Comparison of ENCODE assay signal across 10 mouse cellular contexts in genomic region chr6:134186286-134186903, GRCm38 (mm10).
A peak's percentile ranks its signal among the peaks of the same experiment; 100 is the strongest.
DNase-seq lines count a peak whose midpoint lies in the region; ATAC-seq and TF ChIP-seq lines count a peak whose summit lies in the region.
"Had no signal": no experiment of that assay in that cellular context is flagged by ENCODE, and none has a peak within 500 bp of the region (broad histone marks: within the 10 kb centered on the region; RNA-seq: fewer than 3 reads in every experiment).

No protein-coding gene starts in this region.

- no peaks in the 10 kb centered on the region for H3K36me3 ChIP-seq in kidney, embryonic 14.5 days (ENCODE audit: control insufficient read depth, insufficient read depth, low read length)
- no peaks in the 10 kb centered on the region for H3K36me3 ChIP-seq in midbrain, embryonic 11.5 days (ENCODE audit: control insufficient read depth, insufficient read depth, low read length)
- H3K36me3 ChIP-seq: embryonic facial prominence, embryonic 12.5 days; midbrain, embryonic 12.5 days had no signal

- H3K4me1 ChIP-seq in kidney, embryonic 14.5 days (ENCODE audit: control insufficient read depth, insufficient read depth, low read length), result peaks cover 25% of the 10 kb centered on the region; the same call in 1 of the 2 replicates
- peaks cover 8% of the 10 kb centered on the region for H3K4me1 ChIP-seq in midbrain, embryonic 11.5 days (ENCODE audit: control insufficient read depth, insufficient read depth, low read length)

- peak; percentile 48 for DNase-seq in gastrocnemius, postnatal 10 days
- DNase-seq in gastrocnemius, adult 18-20 months (ENCODE audit: low spot score), result no peak
- peak; percentile 96 for DNase-seq in heart, adult 11 months
- peak; percentile 71 for DNase-seq in lung, postnatal 36 days
- no peak for DNase-seq in midbrain, embryonic 11.5 days (ENCODE audit: low spot score, missing footprints)
- no peak for DNase-seq in layer of hippocampus, adult 2 months (ENCODE audit: low spot score in 2 of 2)

- H3K27me3 ChIP-seq in kidney, embryonic 14.5 days (ENCODE audit: control insufficient read depth, insufficient read depth, low read length), result no peaks in the 10 kb centered on the region
- H3K27me3 ChIP-seq in midbrain, embryonic 11.5 days (ENCODE audit: control insufficient read depth, insufficient read depth, low read length), result no peaks in the 10 kb centered on the region
- H3K27me3 ChIP-seq: embryonic facial prominence, embryonic 12.5 days; midbrain, embryonic 12.5 days had no signal

- no peak overlapping the region for H3K9ac ChIP-seq in kidney, embryonic 14.5 days (ENCODE audit: low read depth, low read length)
- H3K9ac ChIP-seq in midbrain, embryonic 11.5 days (ENCODE audit: low read length), result no peak overlapping the region
- H3K9ac ChIP-seq: embryonic facial prominence, embryonic 12.5 days; midbrain, embryonic 12.5 days had no signal

- no peak for ATAC-seq in kidney, embryonic 14.5 days (ENCODE audit: low FRiP score, low TSS enrichment)
- no peak for ATAC-seq in midbrain, embryonic 11.5 days (ENCODE audit: low FRiP score)
- no peak for ATAC-seq in erythroid progenitor cell, adult 5-6 weeks (replicated peaks; ENCODE audit: low FRiP score, poor library complexity, severe bottlenecking)

- no peak overlapping the region for H3K4me3 ChIP-seq in kidney, embryonic 14.5 days (ENCODE audit: low read length)
- H3K4me3 ChIP-seq in midbrain, embryonic 11.5 days (ENCODE audit: low read depth, low read length), result no peak overlapping the region
- no peak overlapping the region for H3K4me3 ChIP-seq in layer of hippocampus, adult 2 months
- H3K4me3 ChIP-seq: embryonic facial prominence, embryonic 12.5 days; midbrain, embryonic 12.5 days had no signal

- 46% methylated on average over 6 of the region's 6 CpGs for WGBS in kidney, embryonic 14.5 days
- 88% methylated on average over 6 of the region's 6 CpGs for WGBS in midbrain, embryonic 11.5 days

- H3K27ac ChIP-seq in kidney, embryonic 14.5 days (ENCODE audit: low read depth, low read length), result peak overlapping the region; percentile 2; the same call in 1 of the 2 replicates
- H3K27ac ChIP-seq in midbrain, embryonic 11.5 days (ENCODE audit: low read depth, low read length), result no peak overlapping the region
- no peak overlapping the region for H3K27ac ChIP-seq in layer of hippocampus, adult 2 months
- H3K27ac ChIP-seq: embryonic facial prominence, embryonic 12.5 days; midbrain, embryonic 12.5 days had no signal

- H3K9me3 ChIP-seq in kidney, embryonic 14.5 days (ENCODE audit: control insufficient read depth, low read length), result no peaks in the 10 kb centered on the region
- H3K9me3 ChIP-seq in midbrain, embryonic 11.5 days (ENCODE audit: control insufficient read depth, low read length), result no peaks in the 10 kb centered on the region
- H3K9me3 ChIP-seq: embryonic facial prominence, embryonic 12.5 days; midbrain, embryonic 12.5 days had no signal

- H3K4me2 ChIP-seq in kidney, embryonic 14.5 days (replicated peaks; ENCODE audit: low read depth, low read length), result no peak overlapping the region
- no peak overlapping the region for H3K4me2 ChIP-seq in midbrain, embryonic 11.5 days
- H3K4me2 ChIP-seq: embryonic facial prominence, embryonic 12.5 days; midbrain, embryonic 12.5 days had no signal

- no peak for TF ChIP-seq CTCF in layer of hippocampus, adult 2 months (conservative IDR thresholded peaks at IDR 0.05)

Comparison
In these comparisons a context has a peak if more than half of its experiments do, and no peak if none do; other contexts are left out.
1. DNase-seq: peak in gastrocnemius, postnatal 10 days (single experiment), heart, adult 11 months (single experiment) and lung, postnatal 36 days (single experiment); none in gastrocnemius, adult 18-20 months (single experiment), midbrain, embryonic 11.5 days (single experiment) and layer of hippocampus, adult 2 months (0 of 2).